Mouse (Mus musculus) liver, embryonic 15.5 days (tissue): Measurements from ENCODE around the gene Pdzd2. TPM values are rescaled to one million over a fixed set of nuclear protein-coding genes. Genes with fewer than 3 reads are reported as not detected.

Experiments
- ATAC-seq: fragments of 200-750 bp; cut with Nextera tagmentation; 2 replicates; pipeline ENCODE4 v1.8.0; 2017; ENCODE audit warnings: moderate number of reproducible peaks, mild to moderate bottlenecking, moderate library complexity; ENCODE audit not compliant: insufficient read depth
- H3K27ac ChIP-seq: fragments of 300-500 bp; sonication (generic); replicated peaks from 2 replicates; pipeline ENCODE4 v1.5.1; 2015; ENCODE audit warnings: mild to moderate bottlenecking, inconsistent platforms
- H3K27me3 ChIP-seq: fragments of 300-500 bp; sonication (generic); 2 replicates; pipeline ENCODE4 v1.6.1; 2015; ENCODE audit warnings: mild to moderate bottlenecking, inconsistent platforms
- H3K36me3 ChIP-seq: fragments of 300-500 bp; sonication (generic); replicated peaks from 2 replicates; pipeline ENCODE4 v1.6.1; 2015; ENCODE audit warnings: moderate library complexity, mild to moderate bottlenecking, inconsistent platforms
- H3K4me1 ChIP-seq: fragments of 300-500 bp; sonication (generic); replicated peaks from 2 replicates; pipeline ENCODE4 v1.6.1; 2015; ENCODE audit warnings: inconsistent platforms
- H3K4me2 ChIP-seq: fragments of 300-500 bp; sonication (generic); 2 replicates; pipeline ENCODE4 v1.6.1; 2015; ENCODE audit warnings: moderate library complexity, mild to moderate bottlenecking, inconsistent platforms
- H3K4me3 ChIP-seq: fragments of 300-500 bp; sonication (generic); replicated peaks from 2 replicates; pipeline ENCODE4 v1.5.1; 2015; ENCODE audit warnings: mild to moderate bottlenecking, inconsistent platforms
- H3K9ac ChIP-seq: fragments of 300-500 bp; sonication (generic); 2 replicates; pipeline ENCODE4 v1.6.1; 2015; ENCODE audit warnings: moderate library complexity, mild to moderate bottlenecking, inconsistent platforms
- H3K9me3 ChIP-seq: fragments of 300-500 bp; sonication (generic); replicated peaks from 2 replicates; pipeline ENCODE4 v1.6.1; 2016; ENCODE audit warnings: inconsistent platforms
- WGBS: fragments of 180-500 bp; shearing (Covaris S2); methylation state at CpG from one replicate; pipeline ENCODE4 v1.1.7; 2015; ENCODE audit warnings: mixed read lengths; ENCODE audit not compliant: insufficient replicate concordance; 5-methylcytosine and 5-hydroxymethylcytosine counted together
- polyA plus RNA-seq: library from polyadenylated mRNA; unstranded; fragments of >200 nt; fragmentation: Nextera tagmentation; extraction: Ambion mirVana; gene quantifications from 2 replicates; pipeline ENCODE4 v1.2.1, GENCODE M21; 2015

Gene Pdzd2
- polyA plus RNA-seq, 1 experiment from 2014 or later, result 0.78 TPM

DNA sequence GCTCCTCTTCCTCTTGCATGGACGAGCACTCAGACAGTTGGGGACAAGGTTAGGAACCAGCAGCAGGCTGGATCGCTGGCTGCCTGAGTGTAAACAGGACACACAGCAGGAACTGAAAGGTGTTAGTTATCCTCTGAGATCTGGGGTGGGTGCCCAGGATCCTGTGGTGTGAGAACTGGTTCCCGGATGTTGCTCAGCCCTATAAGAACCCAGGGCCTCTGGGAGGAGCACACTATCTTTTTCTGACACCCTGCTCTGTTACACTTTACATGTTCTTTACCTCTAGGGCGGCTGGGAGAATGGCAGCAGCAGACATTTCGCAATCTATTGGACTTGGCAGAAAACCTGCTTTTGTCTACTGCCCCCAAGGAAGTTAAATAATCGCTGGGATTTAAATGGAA lies 300.4 kb downstream of the Pdzd2 start:
- 0 out of 2 replicates have a peak, but pooled peaks have one; percentile 37 for ATAC-seq
- Histone ChIP-seq H3K9me3 (no peaks in the 10 kb centered on the region), H3K9ac (no peak overlapping the region), H3K27ac (peak overlapping the region; percentile 30; the same call in 1 of the 2 replicates), H3K36me3 (no peaks in the 10 kb centered on the region), H3K4me2 (0 out of 2 replicates have a peak overlapping the region, but pooled peaks have one; percentile 3), H3K27me3 (no peaks in the 10 kb centered on the region), H3K4me1 (peaks cover 19% of the 10 kb centered on the region), H3K4me3 (no peak overlapping the region)
- 12% methylated on average over 6 of the region's 6 CpGs for WGBS

DNA sequence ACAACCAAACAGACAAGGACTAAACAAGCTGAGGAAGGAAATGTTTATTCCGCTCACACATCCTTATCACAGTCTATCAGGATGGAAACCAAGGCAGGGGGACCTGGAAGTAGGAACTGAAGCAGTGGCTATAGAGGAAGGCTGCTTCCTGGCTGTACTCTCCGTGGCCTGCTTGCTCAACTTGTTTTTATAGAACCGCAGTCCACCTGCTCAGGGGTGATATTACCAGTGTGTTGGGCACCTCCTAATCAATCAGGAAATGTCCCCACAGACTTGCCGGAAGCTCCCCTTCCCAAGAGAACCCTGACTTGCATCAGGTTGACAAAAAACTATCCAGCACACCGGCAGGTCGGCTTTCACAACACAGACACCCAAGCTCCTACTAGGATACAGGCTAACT lies 301.0 kb downstream of the Pdzd2 start:
- WGBS, result 10% methylated on average over 6 of the region's 6 CpGs
- no peaks in the 10 kb centered on the region for H3K9me3 ChIP-seq
- no peaks in the 10 kb centered on the region for H3K27me3 ChIP-seq
- ATAC-seq, result no peak
- peaks cover 19% of the 10 kb centered on the region for H3K4me1 ChIP-seq
- no peak overlapping the region for H3K4me2 ChIP-seq
- no peak overlapping the region for H3K27ac ChIP-seq
- no peaks in the 10 kb centered on the region for H3K36me3 ChIP-seq
- no peak overlapping the region for H3K9ac ChIP-seq
- no peak overlapping the region for H3K4me3 ChIP-seq

DNA sequence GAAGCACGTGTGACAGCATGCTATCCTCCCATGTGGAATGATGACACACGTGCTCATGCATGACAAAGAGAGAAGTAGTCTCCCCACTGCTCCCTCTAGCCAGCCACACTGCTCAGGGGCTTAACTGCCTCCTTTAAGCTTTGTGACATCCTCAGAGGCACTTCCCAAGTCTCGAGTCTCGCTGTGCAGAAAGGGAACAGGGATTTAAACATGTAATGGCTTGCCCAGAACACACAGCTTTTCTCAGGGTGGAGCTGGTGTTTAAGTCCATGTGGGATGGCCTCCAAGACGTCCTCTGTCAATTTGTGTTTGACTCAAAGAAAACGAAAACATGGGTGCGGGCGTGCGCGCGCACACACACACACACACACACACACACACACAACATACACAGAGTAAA lies 301.6 kb downstream of the Pdzd2 start:
- WGBS, result 60% methylated on average over 11 of the region's 11 CpGs
- Histone ChIP-seq H3K36me3 (no peaks in the 10 kb centered on the region), H3K9ac (no peak overlapping the region), H3K9me3 (no peaks in the 10 kb centered on the region), H3K4me3 (no peak overlapping the region), H3K4me1 (peaks cover 19% of the 10 kb centered on the region), H3K4me2 (no peak overlapping the region), H3K27ac (no peak overlapping the region), H3K27me3 (no peaks in the 10 kb centered on the region)
- ATAC-seq, result no peak

DNA sequence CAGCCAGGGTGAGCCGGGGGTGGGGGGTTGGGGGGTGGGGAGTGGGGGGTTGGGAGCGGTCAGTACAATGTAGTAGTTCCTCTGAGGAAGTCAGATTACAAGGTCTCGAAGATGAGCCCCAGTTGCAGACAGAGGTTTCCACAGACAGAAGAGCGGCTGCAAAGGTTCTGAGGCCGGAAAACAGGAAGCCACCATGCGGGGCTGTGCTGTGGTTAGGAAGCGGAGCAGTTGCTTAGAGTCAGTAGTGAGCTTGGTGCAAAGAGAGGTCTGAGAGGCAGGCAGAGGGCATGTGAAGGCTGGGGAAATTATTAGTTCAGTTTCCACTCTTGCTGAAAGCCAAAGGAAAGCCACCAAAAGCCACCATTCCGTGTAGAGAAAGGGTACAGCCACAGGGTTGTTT lies 303.8 kb downstream of the Pdzd2 start:
- Histone ChIP-seq H3K4me3 (no peak overlapping the region), H3K27me3 (no peaks in the 10 kb centered on the region), H3K9ac (no peak overlapping the region), H3K36me3 (no peaks in the 10 kb centered on the region), H3K4me2 (no peak overlapping the region), H3K27ac (peak overlapping the region; percentile 19; the same call in 1 of the 2 replicates), H3K9me3 (no peaks in the 10 kb centered on the region), H3K4me1 (peaks cover 19% of the 10 kb centered on the region)
- WGBS, result 20% methylated on average over 8 of the region's 8 CpGs
- ATAC-seq, result no peak

DNA sequence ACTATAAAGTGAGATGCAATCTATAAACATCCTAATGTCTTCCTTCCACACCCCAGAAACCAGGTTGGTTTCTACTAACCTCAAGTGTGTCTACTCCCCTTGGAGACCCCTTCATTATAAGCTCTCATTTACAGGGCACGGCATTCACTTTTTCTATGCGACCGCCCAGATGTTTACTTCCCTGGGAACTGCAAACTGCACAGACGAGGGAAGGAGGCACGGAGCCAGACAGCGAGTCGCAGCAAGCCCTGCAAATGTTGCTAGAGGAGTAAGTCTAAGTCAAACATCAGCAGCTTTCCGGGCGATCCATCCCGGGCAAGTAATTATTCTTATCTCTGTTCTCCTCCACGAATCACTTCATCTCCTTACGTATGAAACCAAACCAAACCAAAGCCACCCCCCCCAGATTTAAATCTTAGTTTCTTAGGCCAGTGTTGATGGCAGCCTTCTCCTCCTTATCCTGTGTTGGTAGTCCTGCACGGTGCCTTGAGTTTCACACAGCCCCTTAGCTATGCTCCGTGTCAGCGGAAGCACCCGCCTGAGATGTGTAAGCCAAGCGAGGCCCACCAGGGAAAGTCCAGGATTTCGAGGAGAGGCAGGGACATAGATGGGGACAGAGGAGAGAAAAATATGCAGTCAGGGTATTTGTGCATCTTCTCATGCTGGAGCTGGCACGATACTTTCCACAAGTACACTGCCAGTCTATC lies 305.7 kb downstream of the Pdzd2 start:
- Histone ChIP-seq H3K4me1 (peaks cover 11% of the 10 kb centered on the region), H3K36me3 (no peaks in the 10 kb centered on the region), H3K9me3 (no peaks in the 10 kb centered on the region), H3K4me2 (no peak overlapping the region), H3K4me3 (no peak overlapping the region), H3K27me3 (no peaks in the 10 kb centered on the region), H3K9ac (no peak overlapping the region), H3K27ac (no peak overlapping the region)
- ATAC-seq, result no peak
- 58% methylated on average over 19 of the region's 19 CpGs for WGBS

DNA sequence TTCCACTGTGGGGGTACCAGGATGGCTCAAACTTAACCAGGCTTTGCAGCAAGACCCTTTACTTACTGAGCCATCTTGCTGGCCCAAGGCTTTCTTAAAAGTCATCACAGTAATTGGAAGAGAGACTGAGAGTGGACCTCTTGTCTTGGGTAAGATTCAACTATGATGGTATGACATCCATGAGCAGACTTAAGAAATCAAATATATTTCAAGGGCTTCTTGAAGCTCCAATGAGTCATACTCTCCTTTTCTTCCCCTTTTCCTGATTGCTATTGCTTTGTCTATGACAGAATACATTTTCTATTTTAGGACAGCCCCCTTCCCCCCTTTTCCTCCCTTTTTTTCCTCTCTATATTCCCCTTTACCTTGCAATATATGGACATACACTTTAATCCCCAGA lies 306.8 kb downstream of the Pdzd2 start:
- no peaks in the 10 kb centered on the region for H3K36me3 ChIP-seq
- H3K4me1 ChIP-seq, result peaks cover 5% of the 10 kb centered on the region; the same call in 1 of the 2 replicates
- no peaks in the 10 kb centered on the region for H3K9me3 ChIP-seq
- H3K27me3 ChIP-seq, result no peaks in the 10 kb centered on the region
- no peak overlapping the region for H3K27ac ChIP-seq
- no peak overlapping the region for H3K9ac ChIP-seq
- no peak for ATAC-seq
- H3K4me2 ChIP-seq, result no peak overlapping the region
- H3K4me3 ChIP-seq, result no peak overlapping the region

DNA sequence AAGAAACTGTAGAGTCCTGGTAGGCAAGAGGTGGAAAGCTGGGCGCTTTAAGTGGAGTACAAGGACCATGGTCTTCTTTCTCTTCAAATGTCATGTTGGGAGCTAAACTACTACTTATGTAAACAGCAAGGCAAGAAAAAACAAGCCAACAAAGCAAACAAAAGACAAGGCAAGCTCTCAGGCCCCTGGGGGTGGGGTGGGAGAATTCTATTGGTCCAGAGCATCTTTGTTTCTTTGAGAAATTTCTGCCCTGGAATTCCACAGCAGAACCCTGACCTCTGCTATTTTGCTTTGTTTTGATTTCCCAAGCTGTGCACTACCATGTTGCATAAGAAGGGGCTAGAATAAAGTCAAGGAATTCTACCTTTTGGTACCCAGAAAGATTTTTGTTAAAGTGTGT lies 307.4 kb downstream of the Pdzd2 start:
- Histone ChIP-seq H3K4me3 (no peak overlapping the region), H3K9ac (no peak overlapping the region), H3K4me2 (no peak overlapping the region), H3K36me3 (no peaks in the 10 kb centered on the region), H3K27ac (no peak overlapping the region), H3K4me1 (peaks cover 5% of the 10 kb centered on the region; the same call in 1 of the 2 replicates), H3K9me3 (no peaks in the 10 kb centered on the region), H3K27me3 (no peaks in the 10 kb centered on the region)
- WGBS, result 64% methylated on average over 1 of the region's 1 CpGs
- no peak for ATAC-seq

DNA sequence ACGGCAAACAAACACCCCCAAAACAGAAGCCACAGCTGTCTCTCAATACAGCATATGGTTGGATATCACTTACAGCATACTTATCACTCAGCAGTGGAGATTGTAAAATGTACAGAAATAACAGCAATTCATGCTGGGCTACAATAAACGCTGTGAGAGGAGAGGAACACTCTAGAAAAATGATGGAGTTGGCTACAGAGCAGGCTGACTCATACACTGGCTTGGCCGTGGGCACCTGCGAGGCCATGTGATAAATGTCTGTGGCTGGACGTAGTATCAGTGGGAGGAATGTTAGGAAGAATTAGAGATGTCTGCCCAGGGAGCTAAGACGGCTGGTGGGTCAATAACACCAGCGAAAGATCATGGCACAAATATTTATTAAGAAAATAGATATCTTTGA lies 308.0 kb downstream of the Pdzd2 start:
- Histone ChIP-seq H3K9me3 (no peaks in the 10 kb centered on the region), H3K27me3 (no peaks in the 10 kb centered on the region), H3K9ac (no peak overlapping the region), H3K36me3 (no peaks in the 10 kb centered on the region), H3K4me1 (peaks cover 5% of the 10 kb centered on the region; the same call in 1 of the 2 replicates), H3K4me3 (no peak overlapping the region), H3K27ac (no peak overlapping the region), H3K4me2 (no peak overlapping the region)
- 58% methylated on average over 7 of the region's 7 CpGs for WGBS
- ATAC-seq, result no peak

DNA sequence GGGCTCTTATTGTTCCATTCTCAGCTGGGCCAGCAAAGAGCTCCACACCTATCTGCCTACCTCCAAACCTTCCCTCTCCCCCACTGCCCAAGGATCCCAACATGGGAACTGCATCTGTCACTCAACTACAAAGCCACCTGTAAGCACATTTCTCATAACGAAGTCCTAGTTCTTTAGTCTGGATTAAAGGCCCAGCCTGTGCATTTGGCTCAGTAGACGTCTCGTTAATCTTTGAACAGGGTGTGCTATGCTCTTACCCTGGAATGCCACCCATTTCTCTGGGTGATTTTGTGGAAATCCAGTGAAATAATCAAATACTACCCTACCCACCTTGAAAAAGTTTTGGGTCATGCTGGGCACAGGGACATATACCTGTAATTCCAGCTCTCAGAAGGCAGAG lies 308.5 kb downstream of the Pdzd2 start:
- Histone ChIP-seq H3K36me3 (no peaks in the 10 kb centered on the region), H3K27ac (no peak overlapping the region)

DNA sequence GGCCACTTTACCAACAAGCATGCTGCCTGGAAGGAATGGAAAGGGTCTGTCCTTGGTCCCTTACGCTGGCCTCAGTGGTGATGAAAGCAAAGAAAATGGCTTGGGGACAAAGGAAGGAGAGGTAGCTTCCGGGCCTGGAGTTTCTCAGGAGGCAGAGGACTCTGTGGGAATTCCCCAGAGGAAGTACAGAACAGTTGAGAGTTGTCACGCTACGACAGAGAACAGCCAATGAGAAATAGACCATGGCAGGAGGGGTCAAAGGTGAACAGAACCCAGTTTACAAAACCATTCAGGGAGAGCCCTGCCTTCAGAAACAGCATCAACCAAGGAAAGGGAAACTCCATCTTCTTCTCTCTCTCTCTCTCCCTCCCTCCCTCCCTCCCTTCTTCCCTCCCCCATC lies 309.1 kb downstream of the Pdzd2 start:
- Histone ChIP-seq H3K27ac (no peak overlapping the region), H3K9ac (no peak overlapping the region), H3K27me3 (no peaks in the 10 kb centered on the region), H3K4me3 (no peak overlapping the region), H3K9me3 (no peaks in the 10 kb centered on the region), H3K4me2 (no peak overlapping the region), H3K4me1 (no peaks in the 10 kb centered on the region), H3K36me3 (no peaks in the 10 kb centered on the region)
- ATAC-seq, result no peak
- 64% methylated on average over 4 of the region's 4 CpGs for WGBS

More for the DNA sequence above, 308.5 kb downstream of the Pdzd2 start:
- ATAC-seq, result no peak
- Histone ChIP-seq H3K27me3 (no peaks in the 10 kb centered on the region), H3K9me3 (no peaks in the 10 kb centered on the region), H3K4me1 (0 out of 2 replicates have a peak, but pooled peaks cover 2% of the 10 kb centered on the region), H3K9ac (no peak overlapping the region), H3K4me3 (no peak overlapping the region), H3K4me2 (no peak overlapping the region)
- WGBS, result 70% methylated on average over 3 of the region's 3 CpGs

DNA sequence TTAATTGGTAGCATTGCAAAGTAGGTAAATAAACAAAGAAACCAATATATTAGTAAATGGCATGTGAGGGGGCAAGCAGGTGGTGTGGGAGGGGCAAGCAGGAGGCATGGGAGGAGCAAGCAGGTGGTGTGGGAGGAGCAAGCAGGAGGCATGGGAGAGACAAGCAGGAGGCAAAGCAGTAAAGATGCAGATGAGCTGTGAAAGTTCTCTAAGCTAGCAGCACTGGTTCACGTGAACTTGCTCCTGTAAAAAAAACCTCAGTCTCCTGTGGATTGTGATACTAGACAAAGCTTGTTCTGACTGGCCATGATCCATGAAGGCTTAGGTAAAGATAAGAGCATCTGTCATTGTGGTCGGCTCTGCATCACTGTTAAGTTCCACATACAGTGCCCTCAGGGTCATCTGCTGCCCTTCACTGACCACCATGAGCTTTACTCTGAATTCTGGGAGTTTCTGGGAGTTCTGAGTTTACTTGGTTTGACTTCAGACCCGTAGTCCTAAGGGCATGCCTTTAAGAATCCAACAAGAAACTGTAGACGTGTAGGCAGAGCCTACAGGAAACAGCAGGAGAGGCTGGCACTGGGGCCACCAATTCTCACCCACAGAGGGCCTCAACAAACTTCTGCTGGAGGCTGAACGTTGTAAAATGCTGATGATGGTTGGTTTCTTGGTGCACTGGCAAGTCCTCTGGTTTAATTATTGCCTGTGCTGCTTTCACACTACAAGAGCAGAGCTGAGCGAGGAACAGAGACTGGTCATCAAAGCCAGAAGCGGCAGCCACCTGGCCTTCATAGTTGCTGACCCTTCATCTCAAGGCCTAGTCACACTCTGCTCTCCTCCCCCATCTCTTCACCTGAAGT lies 309.9 kb downstream of the Pdzd2 start:
- no peaks in the 10 kb centered on the region for H3K27me3 ChIP-seq
- no peak overlapping the region for H3K4me2 ChIP-seq
- 29% methylated on average over 7 of the region's 7 CpGs for WGBS
- no peaks in the 10 kb centered on the region for H3K36me3 ChIP-seq
- no peak overlapping the region for H3K27ac ChIP-seq
- no peak overlapping the region for H3K9ac ChIP-seq
- H3K9me3 ChIP-seq, result no peaks in the 10 kb centered on the region
- no peak for ATAC-seq
- H3K4me3 ChIP-seq, result no peak overlapping the region
- H3K4me1 ChIP-seq, result no peaks in the 10 kb centered on the region
